Mouse (Mus musculus) left cerebral cortex, adult 2 months (tissue): ENCODE results near the gene Shisa6. TPM values are rescaled to one million over a fixed set of nuclear protein-coding genes. Genes with fewer than 3 reads are reported as not detected.
"Not testable (repeated sequence)": the region's sequence is repeated elsewhere in the genome, so short reads cannot be mapped to it uniquely, and the experiment has no call there.

Source experiments
- DNase-seq, 2 experiments: peaks; one replicate each; pipeline ENCODE4 v3.0.0; 2021 to 2022; ENCODE audit warnings: low spot score in 2 of 2, mixed read lengths in 1 of 2; ENCODE audit errors: extremely low spot score in 1 of 2
- H3K27ac ChIP-seq: fragments of 200-600 bp; 2 replicates; pipeline ENCODE4 v1.8.1; 2022
- H3K4me3 ChIP-seq: fragments of 200-600 bp; 2 replicates; pipeline ENCODE4 v1.8.1; 2022
- CTCF ChIP-seq: fragments of 200-600 bp; IDR thresholded peaks from 2 replicates; pipeline ENCODE4 v1.8.1; 2022; ENCODE audit warnings: antibody characterized with exemption, mild to moderate bottlenecking, moderate library complexity
- intact Hi-C: fragments of 180-260 bp; cut with DNase I; formaldehyde crosslinking; loops from one replicate; pipeline ENCODE4 v1.15.1; 2025
- total RNA-seq, 2 experiments: library from RNA; stranded (reverse); gene quantifications; 2 replicates each; pipeline ENCODE4 v1.2.3; 2021

Shisa6 gene
- total RNA-seq, 2 experiments from 2014 or later, result 18.6 to 22.2 TPM

- TF ChIP-seq CTCF, result no peak
- Histone ChIP-seq H3K4me3 (no peak overlapping the region), H3K27ac (no peak overlapping the region)
- DNase-seq, result peak in 1 of 2 experiments; percentile 25
- intact Hi-C loops, result loop anchor here (5.0 kb wide), 1 partner anchor 96 kb away; no protein-coding TSS in a partner anchor
Measured at GRCm38 (mm10) chr11:66426129-66426528, 99.6 kb downstream of the Shisa6 start.

- no peak for TF ChIP-seq CTCF
- intact Hi-C loops, result no loop called here
- no peak for DNase-seq
- Histone ChIP-seq H3K4me3 (no peak overlapping the region), H3K27ac (no peak overlapping the region)
Measured at GRCm38 (mm10) chr11:66418216-66418615, 107.5 kb downstream of the Shisa6 start.

DNA sequence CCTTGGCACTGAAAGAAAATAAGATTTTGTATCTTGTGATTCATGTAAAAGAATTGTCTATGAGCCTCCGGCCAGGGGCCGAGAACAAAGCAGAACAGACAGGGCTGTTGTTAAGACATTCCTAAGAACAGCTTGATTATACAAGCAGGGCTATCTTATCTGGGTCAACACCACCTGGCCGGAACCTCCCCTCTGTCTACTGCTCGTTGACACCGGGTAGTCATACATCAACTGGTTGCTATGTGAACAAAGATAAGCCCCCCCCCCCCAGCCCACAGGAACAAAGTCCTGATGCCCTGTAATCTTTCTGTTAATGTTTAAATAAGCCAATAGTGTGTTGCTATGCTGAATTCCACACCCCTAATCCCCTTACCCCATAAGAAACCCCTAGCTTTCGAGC, 117.0 kb downstream of the Shisa6 start:
- DNase-seq, H3K27ac ChIP-seq, intact Hi-C loops, H3K4me3 ChIP-seq: not testable (repeated sequence)

DNA sequence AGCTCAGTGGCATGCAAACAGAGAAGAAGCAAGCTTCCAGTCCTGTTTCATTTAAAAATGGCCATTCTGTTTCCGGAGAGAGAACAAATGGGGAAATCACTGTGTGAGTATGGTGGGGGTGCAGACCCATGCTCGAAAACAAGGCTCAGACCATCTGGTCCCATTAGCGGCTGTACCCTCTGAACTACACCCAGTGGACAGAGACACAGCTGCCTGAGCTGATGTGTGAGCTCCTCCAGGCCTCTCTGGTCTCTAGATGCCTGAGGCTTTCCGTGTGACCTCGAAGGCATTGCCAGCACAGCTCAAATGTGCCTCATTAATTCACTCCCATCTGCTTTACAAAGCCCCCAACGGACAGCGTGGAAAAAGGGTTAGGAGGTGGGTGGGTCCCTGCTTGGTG, 125.7 kb downstream of the Shisa6 start:
- H3K4me3 ChIP-seq, result no peak overlapping the region
- intact Hi-C loops, result no loop called here
- no peak overlapping the region for H3K27ac ChIP-seq
- DNase-seq, result no peak
- no peak for TF ChIP-seq CTCF

- DNase-seq, result no peak
- TF ChIP-seq CTCF, result no peak; the same call in 1 of the 2 replicates
- Histone ChIP-seq H3K27ac (no peak overlapping the region), H3K4me3 (no peak overlapping the region)
- intact Hi-C loops, result no loop called here
Measured at GRCm38 (mm10) chr11:66387561-66387960, 138.2 kb downstream of the Shisa6 start.

DNA sequence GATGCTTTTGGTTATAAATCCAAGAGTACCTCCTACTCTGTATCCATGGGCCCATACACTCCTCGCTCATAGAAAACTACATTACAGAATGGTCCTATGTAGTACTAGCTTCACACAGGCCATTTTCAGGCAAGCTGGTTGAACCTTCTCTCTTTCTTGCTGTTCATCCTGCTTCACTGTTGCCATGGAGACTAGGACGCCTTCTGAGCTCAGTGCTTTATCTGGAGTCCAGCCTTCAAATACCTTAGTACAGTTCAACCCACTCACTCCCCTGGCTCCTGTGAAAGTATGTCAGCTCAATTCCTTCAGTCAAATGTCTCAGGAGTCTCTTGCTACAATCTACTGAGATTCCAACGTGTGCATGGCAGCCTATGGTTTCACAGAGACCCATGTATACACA, 154.0 kb downstream of the Shisa6 start:
- Histone ChIP-seq H3K27ac (no peak overlapping the region), H3K4me3 (no peak overlapping the region)
- no peak for TF ChIP-seq CTCF
- DNase-seq, result peak; percentile 29 to 40
- intact Hi-C loops, result loop anchor here (10.0 kb wide), 1 partner anchor 207 kb away; the partner anchor contains the start of gene Dnah9

DNA sequence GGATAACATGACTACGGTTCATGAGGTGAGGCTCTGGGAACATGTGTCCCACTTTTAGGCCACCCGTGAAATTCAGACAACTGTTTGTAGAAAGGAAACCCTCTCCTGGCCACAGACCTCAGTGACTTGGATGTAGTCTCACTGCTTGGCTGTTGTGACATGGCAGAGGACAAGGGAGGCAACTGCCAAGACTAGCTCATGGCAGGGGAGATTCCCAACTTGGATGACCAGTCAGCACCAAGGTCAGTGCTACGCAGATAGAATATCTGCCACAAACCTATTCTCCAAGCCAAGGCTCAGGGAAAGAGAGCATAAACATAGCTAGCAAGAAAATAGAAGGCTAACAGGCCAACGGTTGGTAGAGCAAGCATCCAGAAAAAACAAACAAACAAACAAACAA, 156.0 kb downstream of the Shisa6 start:
- intact Hi-C loops, result loop anchor here (10.0 kb wide), 1 partner anchor 205 kb away; the partner anchor contains the start of gene Dnah9
- TF ChIP-seq CTCF, result no peak
- Histone ChIP-seq H3K27ac (no peak overlapping the region), H3K4me3 (no peak overlapping the region)
- DNase-seq, result no peak

- intact Hi-C loops, result no loop called here
- DNase-seq, result no peak
- no peak for TF ChIP-seq CTCF
- Histone ChIP-seq H3K27ac (no peak overlapping the region), H3K4me3 (no peak overlapping the region)
Measured at GRCm38 (mm10) chr11:66366809-66367685, 158.7 kb downstream of the Shisa6 start.

DNA sequence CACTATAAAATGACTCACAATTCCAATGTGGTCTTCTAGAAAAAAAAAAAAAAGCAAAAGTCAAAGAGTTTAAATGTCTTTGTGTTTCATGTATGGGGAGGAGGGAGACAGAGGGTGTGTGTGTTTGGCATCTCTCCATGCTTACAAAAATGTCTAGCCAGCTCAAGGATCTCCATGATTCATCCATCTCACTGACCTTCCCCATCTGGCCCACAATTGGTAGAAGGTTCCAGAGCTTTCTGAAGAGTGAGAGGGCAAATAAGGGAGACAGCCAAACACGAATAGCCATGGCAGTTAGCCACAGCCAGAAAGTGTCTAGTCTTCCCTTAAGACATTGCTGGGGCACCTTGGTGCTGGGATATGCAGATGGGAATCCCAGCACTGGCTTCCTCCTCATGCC, 166.0 kb downstream of the Shisa6 start:
- Histone ChIP-seq H3K4me3 (no peak overlapping the region), H3K27ac (no peak overlapping the region)
- no peak for TF ChIP-seq CTCF
- no peak for DNase-seq
- intact Hi-C loops, result no loop called here

DNA sequence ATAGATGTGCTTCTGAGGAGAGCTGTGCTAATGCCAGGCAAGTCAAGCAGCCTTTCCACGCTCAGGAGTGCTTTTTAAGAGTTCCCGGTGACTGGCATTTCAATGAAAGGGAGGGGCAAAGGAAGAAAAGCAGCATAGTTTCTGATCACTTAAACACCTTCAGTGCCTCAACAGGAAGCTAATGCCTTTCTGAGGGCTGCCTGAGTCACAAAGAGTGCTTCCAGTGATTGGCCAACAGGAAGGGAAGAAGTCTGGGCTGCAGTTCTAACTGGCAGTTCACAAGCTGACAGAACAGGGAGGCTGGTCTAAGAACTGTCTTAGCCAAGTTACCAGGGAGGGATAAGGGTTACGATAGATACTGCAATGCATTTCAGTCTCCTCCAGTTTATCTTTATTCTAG, 180.9 kb downstream of the Shisa6 start:
- intact Hi-C loops, result no loop called here
- Histone ChIP-seq H3K27ac (no peak overlapping the region), H3K4me3 (no peak overlapping the region)
- DNase-seq, result no peak
- no peak for TF ChIP-seq CTCF

GRCm38 (mm10) chr11:66336313-66336712, 189.5 kb downstream of the Shisa6 start:
- H3K27ac ChIP-seq, result no peak overlapping the region
- no peak for DNase-seq
- intact Hi-C loops, result no loop called here
- H3K4me3 ChIP-seq, result no peak overlapping the region
- no peak for TF ChIP-seq CTCF

- no peak for TF ChIP-seq CTCF
- intact Hi-C loops, result no loop called here
- peak; percentile 13 to 16 for DNase-seq
- Histone ChIP-seq H3K4me3 (no peak overlapping the region), H3K27ac (no peak overlapping the region)
Measured at GRCm38 (mm10) chr11:66312764-66313163, 213.0 kb downstream of the Shisa6 start.

DNA sequence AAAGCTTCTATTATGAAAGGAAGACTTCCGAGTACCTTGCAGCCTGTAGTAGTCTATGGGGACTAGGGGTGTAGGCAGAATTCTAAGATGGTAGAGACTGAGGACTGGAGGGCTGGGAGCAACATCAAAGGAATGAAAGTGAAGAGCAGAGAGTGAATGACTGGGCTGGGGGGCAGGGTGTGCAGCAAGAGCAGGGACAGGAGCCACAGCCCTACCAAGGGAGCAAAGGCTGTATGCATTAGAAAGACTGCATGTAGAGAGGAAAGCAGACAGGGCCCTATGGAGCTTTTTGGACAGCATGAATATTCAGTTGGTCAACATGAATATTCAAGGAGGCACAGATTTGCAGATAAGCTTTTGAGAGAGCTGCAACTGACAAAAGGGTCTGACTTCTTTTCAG, 221.4 kb downstream of the Shisa6 start:
- no peak for DNase-seq
- Histone ChIP-seq H3K27ac (no peak overlapping the region), H3K4me3 (no peak overlapping the region)
- intact Hi-C loops, result no loop called here
- TF ChIP-seq CTCF, result no peak
